Mouse (Mus musculus): ENCODE measurements around the gene Tmem117. TPM values are rescaled to one million over a fixed set of nuclear protein-coding genes. Genes with fewer than 3 reads are reported as not detected.

Gene Tmem117
- total and polyA plus RNA-seq, 2 experiments from 2014 or later, result 17.4 to 21.6 TPM

DNA sequence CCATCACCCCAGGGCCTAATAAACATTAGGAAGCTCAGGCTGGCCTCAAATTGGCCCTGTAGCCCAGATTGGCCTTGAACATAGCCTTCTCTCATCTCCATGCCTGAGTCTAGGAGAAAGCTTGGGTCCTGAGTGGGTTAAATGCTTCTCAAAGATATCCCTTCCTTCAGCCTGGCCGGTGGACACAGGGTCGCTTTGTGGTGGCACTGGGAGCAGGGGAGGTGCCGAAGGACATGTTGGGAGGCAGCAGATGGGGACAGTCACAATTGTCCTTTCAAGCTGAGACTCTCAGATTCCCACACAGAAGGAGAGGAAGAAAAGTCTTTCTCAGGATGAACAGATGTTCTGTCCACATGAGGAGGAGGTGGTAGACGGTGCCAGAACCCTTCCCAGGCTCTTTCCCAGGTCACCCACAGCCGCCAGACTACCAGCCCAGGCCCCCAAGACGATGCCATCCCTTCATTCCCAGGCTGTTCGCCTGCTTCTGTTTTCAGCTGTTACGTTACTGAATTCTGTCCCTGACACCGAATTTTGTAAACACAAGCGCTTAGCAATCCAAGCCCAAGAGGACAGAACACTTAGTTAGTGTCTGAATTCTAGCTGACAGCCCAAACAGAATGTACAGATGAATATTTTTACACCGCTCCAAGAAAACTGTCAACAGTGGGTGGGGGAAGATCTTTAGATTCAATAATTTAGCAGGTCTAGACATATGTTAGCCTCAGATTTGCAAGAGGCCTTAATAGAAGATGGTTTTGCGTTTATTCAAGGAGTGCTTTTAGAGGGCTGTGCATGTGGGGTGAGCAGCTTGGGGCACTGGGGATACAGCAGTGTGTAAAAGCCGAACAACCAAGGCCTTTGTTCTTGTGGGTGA lies 23.2 kb downstream of the Tmem117 start:
- TF ChIP-seq CTCF (IDR thresholded peaks at IDR 0.05; ENCODE audit: low read depth), result no peak
- Histone ChIP-seq H3K9me3 (ENCODE audit: low read length) (no peaks in the 10 kb centered on the region), H3K36me3 (ENCODE audit: insufficient read depth, low read length) (no peaks in the 10 kb centered on the region), H3K4me1 (ENCODE audit: insufficient read depth, low read length) (peaks cover 17% of the 10 kb centered on the region), H3K4me3 (ENCODE audit: low read length) (no peak overlapping the region), H3K4me2 (ENCODE audit: low read depth, low read length) (no peak overlapping the region), H3K27ac (peak overlapping the region; percentile 12; the same call in 1 of the 2 replicates), H3K9ac (replicated peaks; ENCODE audit: low read length) (no peak overlapping the region), H3K27me3 (ENCODE audit: insufficient read depth, low read length) (no peaks in the 10 kb centered on the region; the same call in 1 of the 2 replicates)
- DNase-seq (ENCODE audit: low spot score), result peak; percentile 35
- peak; percentile 59 for ATAC-seq
- 58% methylated on average over 13 of the region's 13 CpGs for WGBS

DNA sequence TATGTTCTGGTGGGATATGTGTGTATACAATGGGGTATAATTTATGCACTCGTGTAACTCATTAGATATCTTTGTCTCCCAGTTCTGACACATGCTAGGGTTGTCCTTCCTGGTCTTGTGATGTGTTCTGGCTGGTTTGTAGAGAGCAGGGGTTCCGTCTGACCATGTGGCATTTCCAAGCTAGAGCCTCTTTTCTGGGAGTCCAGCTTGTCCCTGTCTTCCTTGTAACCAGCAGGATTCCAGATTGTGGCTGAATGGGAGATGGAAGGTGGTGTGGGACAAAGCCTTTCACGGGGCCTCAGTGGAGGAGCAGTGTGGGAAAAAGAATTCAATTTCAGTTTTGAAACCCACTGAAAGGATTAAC lies 23.8 kb downstream of the Tmem117 start:
- 54% methylated on average over 3 of the region's 3 CpGs for WGBS
- peak overlapping the region; percentile 12; the same call in 1 of the 2 replicates for H3K27ac ChIP-seq
- H3K27me3 ChIP-seq (ENCODE audit: insufficient read depth, low read length), result no peaks in the 10 kb centered on the region; the same call in 1 of the 2 replicates
- no peaks in the 10 kb centered on the region for H3K9me3 ChIP-seq (ENCODE audit: low read length)
- H3K9ac ChIP-seq (replicated peaks; ENCODE audit: low read length), result no peak overlapping the region
- H3K4me3 ChIP-seq (ENCODE audit: low read length), result no peak overlapping the region
- H3K36me3 ChIP-seq (ENCODE audit: insufficient read depth, low read length), result no peaks in the 10 kb centered on the region
- ATAC-seq (no peak), DNase-seq (ENCODE audit: low spot score) (no peak)
- H3K4me1 ChIP-seq (ENCODE audit: insufficient read depth, low read length), result peaks cover 17% of the 10 kb centered on the region
- no peak for TF ChIP-seq CTCF (IDR thresholded peaks at IDR 0.05; ENCODE audit: low read depth)
- H3K4me2 ChIP-seq (ENCODE audit: low read depth, low read length), result no peak overlapping the region

DNA sequence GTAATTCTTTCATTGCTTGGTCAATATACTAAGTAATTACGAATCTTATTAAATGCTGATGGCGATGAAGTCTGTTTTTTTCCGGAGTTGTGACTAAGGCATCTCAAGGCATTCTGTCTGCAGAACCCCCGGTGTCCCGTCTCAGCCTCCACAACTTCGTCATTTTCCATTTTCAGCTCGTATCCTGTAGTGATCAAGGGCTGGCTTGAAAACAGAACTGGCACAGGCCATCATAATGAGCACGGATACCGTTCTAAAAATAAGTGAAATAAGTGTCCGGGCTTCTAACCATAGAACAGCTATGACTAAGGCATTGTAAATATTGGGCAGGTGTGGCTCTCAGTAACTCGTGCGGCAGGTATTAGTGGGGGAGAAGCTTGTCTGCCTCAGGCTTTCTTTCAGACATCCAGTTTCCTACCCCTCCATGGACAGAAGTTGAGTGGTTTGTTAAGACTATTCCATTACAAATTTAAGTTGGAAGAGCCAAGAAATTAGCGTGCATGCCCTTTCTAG lies 26.8 kb downstream of the Tmem117 start:
- no peak for TF ChIP-seq CTCF (IDR thresholded peaks at IDR 0.05; ENCODE audit: low read depth)
- no peak overlapping the region for H3K27ac ChIP-seq
- DNase-seq (ENCODE audit: low spot score) (no peak), ATAC-seq (no peak)
- peaks cover 18% of the 10 kb centered on the region; the same call in 1 of the 2 replicates for H3K4me1 ChIP-seq (ENCODE audit: insufficient read depth, low read length)
- no peaks in the 10 kb centered on the region for H3K36me3 ChIP-seq (ENCODE audit: insufficient read depth, low read length)
- no peak overlapping the region for H3K4me3 ChIP-seq (ENCODE audit: low read length)
- H3K9me3 ChIP-seq (ENCODE audit: low read length), result no peaks in the 10 kb centered on the region
- H3K9ac ChIP-seq (replicated peaks; ENCODE audit: low read length), result no peak overlapping the region
- no peak overlapping the region for H3K4me2 ChIP-seq (ENCODE audit: low read depth, low read length)
- 88% methylated on average over 13 of the region's 13 CpGs for WGBS
- H3K27me3 ChIP-seq (ENCODE audit: insufficient read depth, low read length), result no peaks in the 10 kb centered on the region; the same call in 1 of the 2 replicates

DNA sequence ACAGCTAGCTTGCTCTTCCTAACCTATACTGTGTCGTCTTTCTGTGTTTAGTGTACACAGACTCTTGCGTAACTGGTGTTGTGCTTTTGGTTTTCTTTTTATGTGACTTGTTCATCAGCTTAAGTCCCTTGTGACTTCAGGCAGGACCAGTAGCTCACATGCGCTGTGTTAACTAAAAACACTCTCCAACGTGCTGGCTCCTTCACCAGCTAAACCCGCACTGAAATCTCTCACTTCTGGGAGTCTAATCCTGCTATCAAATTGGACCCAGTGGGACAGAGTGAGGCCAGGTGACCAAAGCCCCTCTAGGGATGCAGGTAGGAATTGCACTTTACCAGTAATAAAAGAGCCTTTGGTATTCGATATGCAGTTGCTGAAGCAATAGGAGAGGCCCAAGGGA lies 28.9 kb downstream of the Tmem117 start:
- H3K4me3 ChIP-seq (ENCODE audit: low read length), result no peak overlapping the region

DNA sequence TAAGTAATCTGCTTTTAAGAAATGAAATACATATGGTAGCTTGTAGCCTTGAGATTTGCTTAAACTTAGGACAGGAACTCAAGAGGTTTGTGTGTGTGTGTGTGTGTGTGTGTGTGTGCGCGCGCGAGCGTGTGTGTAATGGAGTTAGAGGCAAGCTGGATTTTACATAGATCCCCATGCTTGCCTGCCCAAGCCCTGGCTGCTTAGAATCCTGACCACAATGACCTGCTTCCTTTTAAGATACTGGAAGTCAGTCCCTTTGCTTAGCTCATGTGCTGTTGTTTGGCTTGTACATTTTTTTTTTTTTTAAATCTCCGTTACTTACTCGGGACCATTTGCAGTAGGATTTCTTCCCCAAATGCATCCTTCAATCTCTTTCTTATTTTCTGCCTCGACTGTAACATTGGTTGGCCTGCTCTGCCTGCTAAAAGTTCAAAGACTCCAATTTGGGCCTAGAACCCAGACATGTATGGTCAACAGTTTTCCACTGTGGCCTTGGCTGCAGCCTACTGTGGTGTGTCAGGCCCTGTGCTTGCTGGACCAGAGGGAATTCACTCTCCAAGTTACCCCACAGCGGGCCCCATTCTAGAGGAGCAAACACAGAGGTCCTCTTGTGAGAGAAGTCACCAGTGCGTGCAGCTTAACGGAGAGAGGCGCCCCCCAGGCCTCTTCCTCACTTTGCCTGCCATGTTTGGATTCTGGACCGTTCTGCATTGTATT lies 29.5 kb downstream of the Tmem117 start:
- no peak overlapping the region for H3K4me2 ChIP-seq (ENCODE audit: low read depth, low read length)
- no peaks in the 10 kb centered on the region for H3K9me3 ChIP-seq (ENCODE audit: low read length)
- 0 out of 2 replicates have a peak overlapping the region, but pooled peaks have one; percentile 45 for H3K27ac ChIP-seq
- H3K36me3 ChIP-seq (ENCODE audit: insufficient read depth, low read length), result no peaks in the 10 kb centered on the region
- DNase-seq (ENCODE audit: low spot score) (no peak), ATAC-seq (no peak; the same call in 1 of the 2 replicates)
- peaks cover 10% of the 10 kb centered on the region; the same call in 1 of the 2 replicates for H3K4me1 ChIP-seq (ENCODE audit: insufficient read depth, low read length)
- no peak overlapping the region for H3K9ac ChIP-seq (replicated peaks; ENCODE audit: low read length)
- TF ChIP-seq CTCF (IDR thresholded peaks at IDR 0.05; ENCODE audit: low read depth), result no peak
- 66% methylated on average over 13 of the region's 13 CpGs for WGBS
- no peaks in the 10 kb centered on the region; the same call in 1 of the 2 replicates for H3K27me3 ChIP-seq (ENCODE audit: insufficient read depth, low read length)
- no peak overlapping the region for H3K4me3 ChIP-seq (ENCODE audit: low read length)

More for the DNA sequence above, 28.9 kb downstream of the Tmem117 start:
- ATAC-seq (no peak), DNase-seq (ENCODE audit: low spot score) (no peak)
- no peak overlapping the region for H3K27ac ChIP-seq
- no peaks in the 10 kb centered on the region; the same call in 1 of the 2 replicates for H3K27me3 ChIP-seq (ENCODE audit: insufficient read depth, low read length)
- H3K9ac ChIP-seq (replicated peaks; ENCODE audit: low read length), result no peak overlapping the region
- TF ChIP-seq CTCF (IDR thresholded peaks at IDR 0.05; ENCODE audit: low read depth), result no peak
- no peak overlapping the region for H3K4me2 ChIP-seq (ENCODE audit: low read depth, low read length)
- H3K9me3 ChIP-seq (ENCODE audit: low read length), result no peaks in the 10 kb centered on the region
- peaks cover 10% of the 10 kb centered on the region; the same call in 1 of the 2 replicates for H3K4me1 ChIP-seq (ENCODE audit: insufficient read depth, low read length)
- H3K36me3 ChIP-seq (ENCODE audit: insufficient read depth, low read length), result no peaks in the 10 kb centered on the region
- 64% methylated on average over 6 of the region's 6 CpGs for WGBS

DNA sequence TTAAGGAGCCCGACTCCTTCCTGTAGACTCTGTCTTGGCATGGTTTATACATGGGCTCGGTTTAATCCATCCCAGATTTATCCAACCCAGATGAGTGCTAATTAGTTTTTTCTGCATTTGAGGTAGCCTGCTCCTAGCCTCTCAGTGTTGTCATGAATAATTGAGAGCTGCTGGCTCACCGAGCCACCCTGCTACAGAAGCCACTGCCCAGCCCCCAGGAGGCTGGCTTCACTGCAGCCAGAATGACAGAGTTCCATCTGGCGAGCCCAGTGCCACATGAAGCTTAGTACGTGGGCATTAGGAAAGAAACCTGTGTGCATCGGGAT lies 30.0 kb downstream of the Tmem117 start:
- H3K9ac ChIP-seq (replicated peaks; ENCODE audit: low read length), result no peak overlapping the region
- 24% methylated on average over 6 of the region's 6 CpGs for WGBS
- 0 out of 2 replicates have a peak overlapping the region, but pooled peaks have one; percentile 45 for H3K27ac ChIP-seq
- TF ChIP-seq CTCF (IDR thresholded peaks at IDR 0.05; ENCODE audit: low read depth), result no peak
- no peaks in the 10 kb centered on the region for H3K36me3 ChIP-seq (ENCODE audit: insufficient read depth, low read length)
- H3K4me3 ChIP-seq (ENCODE audit: low read length), result no peak overlapping the region
- H3K4me1 ChIP-seq (ENCODE audit: insufficient read depth, low read length), result peaks cover 10% of the 10 kb centered on the region; the same call in 1 of the 2 replicates
- H3K9me3 ChIP-seq (ENCODE audit: low read length), result no peaks in the 10 kb centered on the region
- peak; percentile 61 for DNase-seq (ENCODE audit: low spot score)
- H3K4me2 ChIP-seq (ENCODE audit: low read depth, low read length), result 0 out of 2 replicates have a peak overlapping the region, but pooled peaks have one; percentile 10
- peak; percentile 68 for ATAC-seq
- H3K27me3 ChIP-seq (ENCODE audit: insufficient read depth, low read length), result no peaks in the 10 kb centered on the region; the same call in 1 of the 2 replicates
